Mouse (Mus musculus) cerebellum, adult 2 months (tissue): ENCODE results near the gene Gria1.

ENCODE experiments used
- CTCF ChIP-seq: fragments of 200-500 bp; IDR thresholded peaks from 2 replicates; pipeline ENCODE4 v1.5.1; 2011; ENCODE audit warnings: low read depth, mild to moderate bottlenecking, control low read depth, low read length, moderate library complexity, borderline replicate concordance; ENCODE audit not compliant: insufficient read depth
- POLR2A ChIP-seq: fragments of 200-500 bp; IDR thresholded peaks from 2 replicates; pipeline ENCODE4 v1.6.1; 2011; ENCODE audit warnings: low read length, control low read depth, borderline replicate concordance; ENCODE audit not compliant: insufficient read depth

GRCm38 (mm10) chr11:57298263-57298662 is 287.1 kb downstream of the Gria1 start:
- TF ChIP-seq POLR2A (no peak), CTCF (no peak)
